Mouse (Mus musculus): ENCODE results near the gene Pcyt2.

DNA sequence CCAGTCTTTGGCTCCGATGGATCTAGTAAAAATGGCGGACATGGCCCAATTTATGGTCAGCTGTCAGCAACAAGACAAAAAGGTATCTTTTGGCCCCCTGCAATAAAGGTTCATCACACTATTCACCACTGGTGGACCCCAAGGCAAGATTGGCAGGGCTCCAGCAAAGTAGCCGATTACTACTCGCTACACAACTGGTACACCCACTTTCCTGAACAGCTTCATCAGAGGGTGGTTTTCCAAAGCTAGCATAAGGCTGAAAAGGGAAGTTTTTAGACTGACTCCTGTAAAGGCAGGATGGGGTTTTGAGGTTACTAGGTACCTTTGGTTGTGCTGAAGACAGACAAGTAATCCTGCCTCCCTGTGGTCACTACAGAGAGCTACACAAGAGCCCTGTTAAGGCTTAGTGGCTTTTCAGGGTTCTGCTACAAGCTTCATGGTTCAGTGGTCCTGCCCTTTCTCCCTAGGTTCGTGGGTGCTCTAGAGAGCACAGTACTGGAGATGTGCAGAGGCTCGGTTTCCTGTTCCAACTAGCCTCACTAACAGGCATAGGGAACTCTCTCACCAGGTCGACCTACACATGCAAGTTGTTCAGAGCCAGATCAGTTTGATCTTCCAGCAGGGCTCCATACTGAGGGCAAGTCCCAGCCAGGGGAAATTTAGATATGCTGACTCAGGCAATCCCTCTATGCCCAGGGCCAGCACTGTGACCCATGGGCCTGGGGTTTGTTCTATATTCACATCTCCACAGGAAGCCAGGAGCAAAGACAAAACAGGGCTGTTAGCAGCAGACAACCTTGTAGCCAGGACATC is 40.3 kb downstream of the Pcyt2 start:
- no peak for TF ChIP-seq CTCF (IDR thresholded peaks at IDR 0.05; ENCODE audit: insufficient read depth, low read depth, low read length)
- TF ChIP-seq POLR2A (IDR thresholded peaks at IDR 0.05; ENCODE audit: insufficient read depth, low read depth, low read length), result no peak
